Mouse (Mus musculus) liver, embryonic 11.5 days (tissue): Measurements from ENCODE around the gene Vsig8. TPM values are rescaled to one million over a fixed set of nuclear protein-coding genes. Genes with fewer than 3 reads are reported as not detected.

Source experiments
- ATAC-seq: fragments of 200-750 bp; cut with Nextera tagmentation; replicated peaks from 2 replicates; pipeline ENCODE4 v1.8.0; 2017; ENCODE audit warnings: moderate number of reproducible peaks, mild to moderate bottlenecking, moderate TSS enrichment, moderate library complexity; ENCODE audit not compliant: low FRiP score
- DNase-seq: peaks from one replicate; pipeline ENCODE4 v3.0.0-alpha.2; 2017; ENCODE audit warnings: low spot score
- H3K27ac ChIP-seq: fragments of 300-500 bp; sonication (generic); 2 replicates; pipeline ENCODE4 v1.5.1; 2014; ENCODE audit warnings: mild to moderate bottlenecking, low read depth, low read length, control low read depth
- H3K27me3 ChIP-seq: fragments of 300-500 bp; sonication (generic); replicated peaks from 2 replicates; pipeline ENCODE4 v1.6.1; 2014; ENCODE audit warnings: low read length, mixed read lengths; ENCODE audit not compliant: control insufficient read depth, insufficient read depth
- H3K36me3 ChIP-seq: fragments of 300-500 bp; sonication (generic); 2 replicates; pipeline ENCODE4 v1.6.1; 2014; ENCODE audit warnings: mild to moderate bottlenecking, low read length, moderate library complexity, mixed read lengths; ENCODE audit not compliant: control insufficient read depth, insufficient read depth
- H3K4me1 ChIP-seq: fragments of 300-500 bp; sonication (generic); replicated peaks from 2 replicates; pipeline ENCODE4 v1.6.1; 2014; ENCODE audit warnings: low read length, mixed read lengths; ENCODE audit not compliant: control insufficient read depth, insufficient read depth
- H3K4me2 ChIP-seq: fragments of 300-500 bp; sonication (generic); 2 replicates; pipeline ENCODE4 v1.6.1; 2014; ENCODE audit warnings: mild to moderate bottlenecking, control low read depth, moderate library complexity
- H3K4me3 ChIP-seq: fragments of 300-500 bp; sonication (generic); 2 replicates; pipeline ENCODE4 v1.5.1; 2014; ENCODE audit warnings: low read depth, low read length, control low read depth
- H3K9ac ChIP-seq: fragments of 300-500 bp; sonication (generic); 2 replicates; pipeline ENCODE4 v1.6.1; 2014; ENCODE audit warnings: low read depth, low read length, control low read depth
- H3K9me3 ChIP-seq: fragments of 300-500 bp; sonication (generic); 2 replicates; pipeline ENCODE4 v1.6.1; 2016; ENCODE audit warnings: low read length, inconsistent platforms, mixed read lengths; ENCODE audit not compliant: control insufficient read depth
- WGBS: fragments of 180-500 bp; shearing (Covaris S2); extraction: QIAGEN DNeasy Blood & Tissue Kit; methylation state at CpG from one replicate; pipeline ENCODE4 v1.1.7; 2014; 5-methylcytosine and 5-hydroxymethylcytosine counted together
- polyA plus RNA-seq: library from polyadenylated mRNA; unstranded; fragments of >200 nt; fragmentation: Nextera tagmentation; extraction: Ambion mirVana; gene quantifications from 2 replicates; pipeline ENCODE4 v1.2.1, GENCODE M21; 2014

The Vsig8 gene
- polyA plus RNA-seq, 1 experiment from 2014 or later: not detected

- no peak overlapping the region for H3K4me2 ChIP-seq
- peak; percentile 31 for DNase-seq
- ATAC-seq: no peak
Observed at GRCm38 (mm10) chr1:172585612-172586567, 30.2 kb downstream of the Vsig8 start.

GRCm38 (mm10) chr1:172590385-172590784 lies 34.6 kb downstream of the Vsig8 start, which contains the start of gene Slamf8:
TSS of gene Slamf8 (minus strand) at chr1:172590568.
- Histone ChIP-seq H3K4me2 (no peak within 1 kb of the TSS), H3K4me1 (no peaks in the 10 kb centered on the region), H3K27ac (no peak within 1 kb of the TSS), H3K27me3 (peaks cover 8% of the 10 kb centered on the region), H3K36me3 (no peaks in the 10 kb centered on the region), H3K4me3 (no peak within 1 kb of the TSS), H3K9ac (no peak within 1 kb of the TSS), H3K9me3 (no peaks in the 10 kb centered on the region)
- no peak for ATAC-seq
- WGBS: 73% methylated on average over 7 of the region's 7 CpGs
- DNase-seq: no peak

More at GRCm38 (mm10) chr1:172585612-172586567, 30.2 kb downstream of the Vsig8 start:
- Histone ChIP-seq H3K9me3 (no peaks in the 10 kb centered on the region), H3K27ac (no peak overlapping the region), H3K4me3 (no peak overlapping the region), H3K36me3 (no peaks in the 10 kb centered on the region), H3K27me3 (peaks cover 16% of the 10 kb centered on the region), H3K9ac (no peak overlapping the region), H3K4me1 (no peaks in the 10 kb centered on the region)
- WGBS: 36% methylated on average over 26 of the region's 26 CpGs

DNA sequence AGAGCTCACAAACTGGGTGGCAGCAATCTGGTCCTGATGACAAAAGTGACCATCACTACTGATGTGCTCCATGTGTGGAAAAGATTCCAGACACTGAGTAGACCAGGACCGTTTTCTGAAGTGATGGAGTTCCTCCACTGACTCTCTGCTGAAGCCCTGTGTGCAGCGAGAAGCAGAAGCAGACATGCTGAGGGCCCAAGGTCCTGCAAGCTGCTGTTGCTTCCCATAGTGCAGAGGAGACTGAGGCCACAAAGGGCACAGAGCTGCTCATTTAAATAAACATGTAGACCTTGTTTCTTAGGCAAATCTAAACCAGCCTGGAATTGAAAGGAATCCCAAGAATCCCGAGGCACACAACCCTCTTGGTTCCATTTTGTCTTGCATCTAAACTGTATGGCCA lies 37.6 kb downstream of the Vsig8 start:
- no peaks in the 10 kb centered on the region for H3K27me3 ChIP-seq
- H3K9me3 ChIP-seq: no peaks in the 10 kb centered on the region
- H3K27ac ChIP-seq: no peak overlapping the region
- H3K4me3 ChIP-seq: no peak overlapping the region
- whole genome bisulfite sequencing: 56% methylated on average over 3 of the region's 3 CpGs
- no peaks in the 10 kb centered on the region for H3K4me1 ChIP-seq
- DNase-seq (no peak), ATAC-seq (no peak)
- H3K4me2 ChIP-seq: no peak overlapping the region
- no peak overlapping the region for H3K9ac ChIP-seq
- H3K36me3 ChIP-seq: no peaks in the 10 kb centered on the region

GRCm38 (mm10) chr1:172593956-172594355 lies 38.2 kb downstream of the Vsig8 start:
- Histone ChIP-seq H3K27ac (no peak overlapping the region), H3K4me1 (no peaks in the 10 kb centered on the region), H3K9ac (no peak overlapping the region), H3K4me3 (no peak overlapping the region), H3K4me2 (no peak overlapping the region), H3K27me3 (no peaks in the 10 kb centered on the region), H3K9me3 (no peaks in the 10 kb centered on the region), H3K36me3 (no peaks in the 10 kb centered on the region)
- WGBS: 58% methylated on average over 2 of the region's 2 CpGs
- DNase-seq (no peak), ATAC-seq (no peak)

GRCm38 (mm10) chr1:172594495-172594894 lies 38.8 kb downstream of the Vsig8 start:
- Histone ChIP-seq H3K4me2 (no peak overlapping the region), H3K4me1 (no peaks in the 10 kb centered on the region), H3K4me3 (no peak overlapping the region), H3K27ac (no peak overlapping the region), H3K9me3 (no peaks in the 10 kb centered on the region), H3K36me3 (no peaks in the 10 kb centered on the region), H3K9ac (no peak overlapping the region), H3K27me3 (no peaks in the 10 kb centered on the region)
- DNase-seq (no peak), ATAC-seq (no peak)

- H3K36me3 ChIP-seq: no peaks in the 10 kb centered on the region
- DNase-seq (no peak), ATAC-seq (no peak)
- H3K9me3 ChIP-seq: no peaks in the 10 kb centered on the region
- H3K4me3 ChIP-seq: no peak within 1 kb of the TSS
- H3K9ac ChIP-seq: no peak within 1 kb of the TSS
- 33% methylated on average over 1 of the region's 1 CpGs for WGBS
- H3K4me2 ChIP-seq: no peak within 1 kb of the TSS
- no peaks in the 10 kb centered on the region for H3K4me1 ChIP-seq
- H3K27me3 ChIP-seq: no peaks in the 10 kb centered on the region
- no peak within 1 kb of the TSS for H3K27ac ChIP-seq
Observed at GRCm38 (mm10) chr1:172602326-172602725, 46.6 kb downstream of the Vsig8 start, which contains the start of gene Fcrl6. TSS of gene Fcrl6 (minus strand) at chr1:172602551.

DNA sequence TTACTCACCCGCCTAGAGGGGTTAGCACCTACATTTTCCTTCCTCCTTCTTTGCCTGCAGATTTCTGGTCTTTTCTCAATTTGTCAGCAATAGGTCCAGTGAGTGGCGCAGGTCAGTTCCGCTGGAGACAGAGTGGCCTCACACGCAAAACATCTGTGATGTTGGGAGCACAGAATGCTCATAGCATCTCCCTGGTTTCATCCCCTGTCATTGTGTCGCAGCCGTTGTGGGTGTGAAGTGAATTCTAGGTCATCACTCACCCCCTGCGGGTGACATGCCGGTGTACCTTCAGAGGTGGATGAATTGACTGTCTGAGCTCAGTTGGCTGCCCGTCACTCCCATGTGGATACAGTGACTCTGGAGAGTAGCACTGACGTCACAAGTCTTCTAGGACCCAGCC lies 55.6 kb downstream of the Vsig8 start:
- Histone ChIP-seq H3K9ac (no peak overlapping the region), H3K4me3 (no peak overlapping the region), H3K27me3 (no peaks in the 10 kb centered on the region), H3K4me1 (no peaks in the 10 kb centered on the region), H3K27ac (no peak overlapping the region), H3K9me3 (no peaks in the 10 kb centered on the region), H3K4me2 (no peak overlapping the region), H3K36me3 (no peaks in the 10 kb centered on the region)
- ATAC-seq (no peak), DNase-seq (no peak)
- 70% methylated on average over 10 of the region's 10 CpGs for WGBS

GRCm38 (mm10) chr1:172612745-172613144 lies 57.0 kb downstream of the Vsig8 start:
- ATAC-seq (no peak), DNase-seq (no peak)
- Histone ChIP-seq H3K27ac (no peak overlapping the region), H3K9me3 (no peaks in the 10 kb centered on the region), H3K4me1 (no peaks in the 10 kb centered on the region), H3K4me2 (no peak overlapping the region), H3K4me3 (no peak overlapping the region), H3K9ac (no peak overlapping the region), H3K27me3 (0 out of 2 replicates have a peak, but pooled peaks cover 3% of the 10 kb centered on the region), H3K36me3 (no peaks in the 10 kb centered on the region)
- 40% methylated on average over 1 of the region's 1 CpGs for WGBS
